Mouse (Mus musculus): ENCODE measurements around the gene Zdhhc8. TPM values are rescaled to one million over a fixed set of nuclear protein-coding genes. Genes with fewer than 3 reads are reported as not detected.

The Zdhhc8 gene
- polyA plus RNA-seq (2017; shearing (Covaris generic)): 10 to 100 TPM in 1 of 2 experiments, 1 to 10 TPM in 1; 8.7 to 10.8 TPM

DNA sequence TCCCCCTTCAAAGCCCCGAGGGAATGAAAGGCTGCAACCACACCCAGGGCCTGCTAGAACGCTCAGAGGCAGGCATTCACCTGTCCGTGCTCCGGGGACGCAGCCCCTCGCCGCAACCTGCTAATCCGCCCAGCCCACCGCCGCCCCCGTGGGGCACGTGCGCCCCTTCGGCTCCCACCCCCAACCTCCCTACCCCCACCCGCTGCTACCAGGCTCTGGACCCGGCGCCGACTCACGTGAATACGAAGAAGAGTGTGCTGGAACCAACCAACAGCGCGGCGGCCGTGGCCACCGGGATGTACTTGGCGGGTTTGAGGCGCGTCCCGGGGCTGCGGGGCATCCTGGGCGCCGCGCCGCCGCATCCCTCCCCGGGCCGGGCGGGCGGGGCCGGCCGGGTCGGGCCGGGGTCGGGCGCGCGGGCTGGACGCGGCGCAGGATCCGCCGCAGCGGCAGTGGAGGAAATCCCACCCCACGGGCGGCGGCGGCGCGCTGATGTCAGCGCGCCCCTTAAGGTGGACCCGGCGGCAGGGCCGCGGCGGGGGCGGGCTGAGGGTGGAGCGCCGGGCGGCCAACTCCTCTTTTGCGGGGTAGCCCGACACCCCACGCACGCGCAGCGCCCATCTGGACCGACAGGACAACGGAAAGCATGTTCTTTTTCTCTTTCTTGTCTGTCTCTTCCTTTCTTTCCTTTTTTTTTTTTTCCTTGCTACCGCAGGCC lies at the start of gene Zdhhc8:
TSS of gene Zdhhc8 (minus strand) at position 466 of the 718 bp plus-strand sequence.

GRCm38 (mm10) chr16:18258221-18258620 lies 23.3 kb upstream of the Zdhhc8 start, which contains the start of gene Gm49776:
Gm49776 (minus strand) TSS chr16:18258321.

DNA sequence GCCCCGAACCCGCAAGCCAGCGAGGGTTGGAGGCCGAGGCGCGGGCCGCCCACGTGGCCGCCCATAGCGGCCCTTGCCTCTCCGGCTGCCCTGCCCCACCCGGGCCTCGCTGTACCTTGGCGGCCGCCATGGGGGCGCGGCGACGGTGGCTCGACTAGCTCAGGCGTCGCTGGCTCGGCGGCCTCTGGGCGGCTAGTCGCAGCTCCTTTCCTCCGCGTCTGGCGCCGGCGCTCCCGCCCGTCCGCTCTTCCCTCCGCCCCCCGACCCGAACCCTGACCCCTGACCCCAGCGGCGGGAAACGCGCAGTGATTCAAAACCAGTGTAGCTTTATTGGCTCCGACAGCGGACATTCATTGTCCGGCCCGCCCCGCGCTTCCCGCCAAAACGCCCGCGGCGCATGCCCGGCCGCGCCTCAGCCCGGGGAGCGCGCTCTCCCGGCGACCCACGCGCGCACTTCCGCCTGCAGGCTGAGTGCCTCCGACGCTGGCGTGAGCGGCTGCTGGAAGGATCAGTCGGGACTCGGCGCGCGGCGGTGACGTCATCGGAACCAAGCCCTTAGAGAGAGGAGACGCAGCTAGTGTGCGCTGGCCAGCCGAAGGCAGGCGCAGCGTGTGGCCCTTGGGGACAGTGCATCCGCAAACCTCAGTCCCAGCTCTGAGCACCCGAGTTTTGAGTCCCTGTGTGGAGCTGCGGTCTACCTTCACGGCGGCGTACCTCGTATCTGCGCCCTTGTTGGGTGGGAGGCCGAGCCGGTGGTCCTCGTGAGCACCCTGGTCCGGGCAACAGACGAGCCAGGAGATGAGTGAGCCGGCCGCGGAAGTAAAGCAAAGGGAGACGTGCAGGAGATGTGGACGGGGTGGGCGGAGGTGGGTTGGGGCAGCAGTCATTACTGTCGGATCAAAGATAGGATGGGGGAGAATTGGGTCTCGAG lies 13.8 kb upstream of the Zdhhc8 start, which contains the start of the genes Trmt2a and Ranbp1:
TSS of gene Trmt2a (plus strand) at position 247 of the 931 bp plus-strand sequence.
TSS of gene Ranbp1 (minus strand) at position 300 of the 931 bp plus-strand sequence.

GRCm38 (mm10) chr16:18217579-18217978 lies 17.4 kb downstream of the Zdhhc8 start, which contains the start of gene Ccdc188:
Ccdc188 (plus strand) TSS chr16:18217879.

Other genes with a start within 250 kb of the Zdhhc8 start
- gene Dgcr6, start 182.3 kb downstream of the Zdhhc8 start, polyA plus RNA-seq (2017; shearing (Covaris generic)): 10 to 100 TPM; 36.6 to 37.8 TPM
- 1 to 10 TPM; 3.8 to 9.4 TPM for gene Prodh, start 144.9 kb downstream of the Zdhhc8 start, polyA plus RNA-seq (2017; shearing (Covaris generic))
- gene Rtn4r, start 107.5 kb downstream of the Zdhhc8 start, polyA plus RNA-seq (2017; shearing (Covaris generic)): not detected
- not detected for gene Ccdc188, start 17.3 kb downstream of the Zdhhc8 start, polyA plus RNA-seq (2017; shearing (Covaris generic))
- gene Trmt2a, start 13.5 kb upstream of the Zdhhc8 start, polyA plus RNA-seq (2017; shearing (Covaris generic)): 10 to 100 TPM; 72.3 to 76.6 TPM
- gene Ranbp1, start 13.6 kb upstream of the Zdhhc8 start, polyA plus RNA-seq (2017; shearing (Covaris generic)): 100 to 1,000 TPM; 245 to 294 TPM
- gene Gm49776, start 23.2 kb upstream of the Zdhhc8 start, polyA plus RNA-seq (2017; shearing (Covaris generic)): under 1 TPM in 1 of 2 experiments, not detected in 1; 0.69 TPM
- gene Dgcr8, start 54.1 kb upstream of the Zdhhc8 start, polyA plus RNA-seq (2017; shearing (Covaris generic)): 10 to 100 TPM; 20.9 to 25.4 TPM
- 10 to 100 TPM; 51.4 to 58.0 TPM for gene Tango2, start 113.0 kb upstream of the Zdhhc8 start, polyA plus RNA-seq (2017; shearing (Covaris generic))
- 1 to 10 TPM in 1 of 2 experiments, under 1 TPM in 1; 0.79 to 1.3 TPM for gene Arvcf, start 113.0 kb upstream of the Zdhhc8 start, polyA plus RNA-seq (2017; shearing (Covaris generic))
- gene Txnrd2, start 191.2 kb upstream of the Zdhhc8 start, polyA plus RNA-seq (2017; shearing (Covaris generic)): 10 to 100 TPM; 25.5 to 37.5 TPM
- gene Comt, start 191.7 kb upstream of the Zdhhc8 start, polyA plus RNA-seq (2017; shearing (Covaris generic)): 10 to 100 TPM; 40.5 to 82.4 TPM